Mouse (Mus musculus): Measurements from ENCODE around the gene Plvap. TPM values are rescaled to one million over a fixed set of nuclear protein-coding genes. Genes with fewer than 3 reads are reported as not detected.

Gene Plvap
- polyA plus RNA-seq, 1 experiment from 2014 or later: 59.0 TPM

DNA sequence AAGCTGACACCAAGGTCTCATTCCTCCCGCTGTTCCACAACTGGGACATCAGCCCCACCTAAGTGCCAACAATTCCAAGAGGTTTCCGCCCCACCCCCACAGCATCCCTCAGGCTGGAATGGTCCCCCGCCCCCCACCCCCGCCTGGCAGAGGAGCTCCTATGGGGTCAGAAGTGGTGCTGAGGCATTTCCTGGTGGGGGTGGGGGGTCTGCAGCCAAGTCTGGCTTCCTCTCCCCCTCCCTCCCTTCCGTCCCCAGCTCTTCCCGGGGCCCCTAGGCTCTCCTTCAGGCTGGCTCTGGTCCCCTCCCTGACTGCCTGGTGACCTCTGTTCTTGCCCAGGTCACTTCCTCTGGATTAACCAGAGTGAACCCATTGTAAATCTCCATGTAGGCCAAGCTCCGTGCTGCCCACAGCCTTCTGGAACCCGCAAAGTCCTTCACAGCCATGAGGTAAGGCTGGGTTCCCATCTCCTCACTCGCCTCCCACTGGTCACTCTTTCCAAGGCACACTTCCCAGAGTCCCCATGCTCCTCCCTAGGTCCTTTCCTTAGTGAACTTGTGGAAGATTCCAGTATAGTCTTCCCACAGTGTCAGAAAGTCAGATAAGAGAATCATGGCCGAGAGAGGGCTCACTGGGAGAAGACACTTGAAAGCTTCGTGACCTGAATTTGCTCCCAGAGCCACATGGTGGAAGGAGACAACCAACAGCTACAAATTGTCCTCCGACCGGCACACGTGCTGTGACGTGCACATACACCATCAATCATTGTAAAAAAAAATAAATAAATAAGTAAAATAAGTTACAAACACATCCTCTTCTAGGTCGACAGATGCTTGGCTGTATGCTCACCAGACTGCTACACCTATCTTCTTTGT, 12.5 kb downstream of the Plvap start:
- Histone ChIP-seq H3K4me2 (ENCODE audit: low read depth, low read length) (no peak overlapping the region), H3K4me1 (ENCODE audit: control insufficient read depth, insufficient read depth, low read length) (peaks cover 23% of the 10 kb centered on the region), H3K27ac (replicated peaks; ENCODE audit: low read depth, low read length) (no peak overlapping the region), H3K36me3 (ENCODE audit: control insufficient read depth, insufficient read depth, low read length) (0 out of 2 replicates have a peak, but pooled peaks cover 5% of the 10 kb centered on the region), H3K9me3 (ENCODE audit: control insufficient read depth, low read length) (no peaks in the 10 kb centered on the region), H3K27me3 (replicated peaks; ENCODE audit: control insufficient read depth, insufficient read depth, low read length) (no peaks in the 10 kb centered on the region), H3K9ac (ENCODE audit: low read depth, low read length) (no peak overlapping the region), H3K4me3 (ENCODE audit: low read depth, low read length) (no peak overlapping the region)
- 39% methylated on average over 13 of the region's 16 CpGs for WGBS
- ATAC-seq (ENCODE audit: low read depth): 0 out of 2 replicates have a peak, but pooled peaks have one; percentile 10
- peak; percentile 32 for DNase-seq (ENCODE audit: low spot score)

DNA sequence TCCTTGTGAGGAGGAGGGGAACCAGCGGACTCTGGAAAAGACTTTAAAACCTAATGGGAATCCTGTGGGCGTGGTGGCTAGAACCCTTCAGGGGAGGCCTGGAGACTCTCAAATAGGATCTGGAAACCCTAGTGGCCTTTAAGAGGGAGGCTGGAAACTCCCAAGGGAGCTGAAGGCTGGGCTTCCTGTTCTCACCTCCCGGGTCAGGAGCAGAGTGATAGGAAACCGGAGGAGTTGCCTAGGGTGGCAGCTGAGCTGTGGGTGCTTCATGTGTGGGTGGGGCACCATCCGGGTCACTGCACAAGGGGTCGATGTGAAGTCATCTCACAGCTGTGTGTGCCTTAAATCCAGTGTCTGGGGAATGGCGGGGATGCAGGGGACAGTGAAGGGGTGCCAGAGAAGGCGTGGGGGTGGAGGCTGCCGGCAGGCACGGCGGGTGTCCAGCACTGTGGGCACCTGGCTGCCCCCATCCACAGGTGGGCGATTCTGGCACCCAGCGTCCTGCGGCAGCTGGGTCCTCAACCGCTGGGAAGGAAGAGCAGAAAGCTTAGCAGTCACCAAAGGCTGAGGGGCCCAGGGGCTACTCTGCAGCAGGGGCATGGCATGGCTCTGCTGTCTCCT, 13.6 kb downstream of the Plvap start:
- Histone ChIP-seq H3K27ac (replicated peaks; ENCODE audit: low read depth, low read length) (no peak overlapping the region), H3K4me3 (ENCODE audit: low read depth, low read length) (no peak overlapping the region), H3K36me3 (ENCODE audit: control insufficient read depth, insufficient read depth, low read length) (peaks cover 13% of the 10 kb centered on the region), H3K4me1 (ENCODE audit: control insufficient read depth, insufficient read depth, low read length) (peaks cover 23% of the 10 kb centered on the region), H3K9me3 (ENCODE audit: control insufficient read depth, low read length) (no peaks in the 10 kb centered on the region), H3K4me2 (ENCODE audit: low read depth, low read length) (no peak overlapping the region), H3K27me3 (replicated peaks; ENCODE audit: control insufficient read depth, insufficient read depth, low read length) (no peaks in the 10 kb centered on the region), H3K9ac (ENCODE audit: low read depth, low read length) (peak overlapping the region; percentile 45)
- WGBS: 25% methylated on average over 14 of the region's 15 CpGs
- DNase-seq (ENCODE audit: low spot score) (peak; percentile 48), ATAC-seq (ENCODE audit: low read depth) (no peak)

DNA sequence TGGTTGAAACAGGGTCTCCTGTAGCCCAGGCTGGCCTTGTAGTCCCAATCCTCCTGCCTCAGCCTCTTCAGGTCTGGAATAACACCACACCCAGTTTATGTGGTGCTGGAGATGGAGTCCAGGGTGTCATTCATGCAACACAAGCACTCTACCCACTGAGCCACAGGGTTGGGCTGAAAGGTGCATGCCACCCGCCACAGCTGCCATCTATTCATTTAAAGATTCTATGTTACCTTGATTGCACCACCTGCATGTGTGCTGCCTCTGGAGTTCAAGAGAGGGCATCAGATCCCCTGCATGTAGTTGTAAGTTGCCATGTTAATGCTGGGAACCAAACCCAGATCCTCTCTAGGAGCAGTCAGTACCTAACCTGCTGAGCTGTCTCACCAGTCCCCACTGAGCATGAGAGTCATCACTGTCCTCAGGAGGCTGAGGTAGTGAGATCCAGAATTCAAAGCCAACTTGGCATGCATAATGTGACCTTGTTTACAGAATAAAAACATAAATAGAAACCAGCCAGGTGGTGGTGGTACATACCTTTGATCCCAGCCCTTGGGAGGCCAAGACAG, 14.4 kb downstream of the Plvap start:
- H3K4me1 ChIP-seq (ENCODE audit: control insufficient read depth, insufficient read depth, low read length): peaks cover 23% of the 10 kb centered on the region
- DNase-seq (ENCODE audit: low spot score): no peak
- no peak overlapping the region for H3K4me2 ChIP-seq (ENCODE audit: low read depth, low read length)
- H3K9me3 ChIP-seq (ENCODE audit: control insufficient read depth, low read length): no peaks in the 10 kb centered on the region
- no peak for ATAC-seq (ENCODE audit: low read depth)
- no peaks in the 10 kb centered on the region for H3K27me3 ChIP-seq (replicated peaks; ENCODE audit: control insufficient read depth, insufficient read depth, low read length)
- no peak overlapping the region for H3K4me3 ChIP-seq (ENCODE audit: low read depth, low read length)
- H3K9ac ChIP-seq (ENCODE audit: low read depth, low read length): no peak overlapping the region; the same call in 1 of the 2 replicates
- WGBS: 82% methylated on average over 1 of the region's 1 CpGs
- no peak overlapping the region for H3K27ac ChIP-seq (replicated peaks; ENCODE audit: low read depth, low read length)
- H3K36me3 ChIP-seq (ENCODE audit: control insufficient read depth, insufficient read depth, low read length): peaks cover 21% of the 10 kb centered on the region

DNA sequence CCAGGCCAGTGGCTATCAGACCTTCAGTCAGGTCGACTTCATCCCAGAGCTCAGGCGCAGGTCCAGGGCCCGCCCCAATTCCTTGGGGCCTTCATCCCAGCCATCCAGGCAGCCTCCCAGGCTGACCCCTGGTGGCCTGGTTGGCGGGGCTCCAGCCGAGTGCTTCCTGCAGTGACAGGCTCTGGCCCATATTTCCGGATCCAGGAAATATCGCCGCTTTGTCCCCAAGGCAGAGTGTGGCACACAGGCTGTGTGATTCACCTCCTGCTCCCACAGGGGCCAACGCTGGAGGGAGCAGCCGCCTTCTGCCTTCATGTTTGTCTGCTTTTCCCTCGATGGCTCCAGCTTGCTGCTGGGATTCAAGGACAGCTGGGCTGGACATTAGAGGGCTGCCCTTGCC, 15.1 kb downstream of the Plvap start:
- H3K27ac ChIP-seq (replicated peaks; ENCODE audit: low read depth, low read length): no peak overlapping the region
- peaks cover 28% of the 10 kb centered on the region for H3K36me3 ChIP-seq (ENCODE audit: control insufficient read depth, insufficient read depth, low read length)
- H3K27me3 ChIP-seq (replicated peaks; ENCODE audit: control insufficient read depth, insufficient read depth, low read length): no peaks in the 10 kb centered on the region
- DNase-seq (ENCODE audit: low spot score) (peak; percentile 48), ATAC-seq (ENCODE audit: low read depth) (no peak)
- H3K4me2 ChIP-seq (ENCODE audit: low read depth, low read length): no peak overlapping the region
- peaks cover 23% of the 10 kb centered on the region for H3K4me1 ChIP-seq (ENCODE audit: control insufficient read depth, insufficient read depth, low read length)
- H3K9ac ChIP-seq (ENCODE audit: low read depth, low read length): no peak overlapping the region
- no peak overlapping the region for H3K4me3 ChIP-seq (ENCODE audit: low read depth, low read length)
- H3K9me3 ChIP-seq (ENCODE audit: control insufficient read depth, low read length): no peaks in the 10 kb centered on the region
- WGBS: 31% methylated on average over 10 of the region's 11 CpGs

DNA sequence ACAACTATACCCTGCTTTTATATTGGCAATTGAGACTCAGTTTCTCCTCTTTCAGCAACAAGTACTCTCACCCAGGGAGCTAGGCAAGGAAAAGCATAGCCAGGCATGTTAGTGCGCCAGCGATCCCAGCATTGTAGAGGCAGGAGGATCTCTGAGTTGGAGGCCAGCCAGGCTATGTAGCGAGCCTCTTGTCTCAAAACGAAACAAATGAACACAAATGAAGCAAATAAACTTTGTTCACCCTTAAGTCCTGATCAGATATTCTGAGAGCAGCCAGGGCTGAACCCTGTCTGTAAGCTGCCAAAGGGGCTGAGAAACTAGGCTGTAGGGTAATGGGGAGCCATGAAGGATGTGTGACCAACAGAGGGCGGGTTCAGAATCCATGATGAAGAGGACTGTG, 15.7 kb downstream of the Plvap start:
- DNase-seq (ENCODE audit: low spot score) (no peak), ATAC-seq (ENCODE audit: low read depth) (no peak)
- Histone ChIP-seq H3K9me3 (ENCODE audit: control insufficient read depth, low read length) (no peaks in the 10 kb centered on the region), H3K27me3 (replicated peaks; ENCODE audit: control insufficient read depth, insufficient read depth, low read length) (no peaks in the 10 kb centered on the region), H3K36me3 (ENCODE audit: control insufficient read depth, insufficient read depth, low read length) (peaks cover 34% of the 10 kb centered on the region), H3K4me2 (ENCODE audit: low read depth, low read length) (no peak overlapping the region), H3K4me3 (ENCODE audit: low read depth, low read length) (no peak overlapping the region), H3K4me1 (ENCODE audit: control insufficient read depth, insufficient read depth, low read length) (peaks cover 23% of the 10 kb centered on the region), H3K9ac (ENCODE audit: low read depth, low read length) (peak overlapping the region; percentile 30; the same call in 1 of the 2 replicates), H3K27ac (replicated peaks; ENCODE audit: low read depth, low read length) (peak overlapping the region; percentile 55; the same call in 1 of the 2 replicates)
- 90% methylated on average over 5 of the region's 5 CpGs for WGBS

DNA sequence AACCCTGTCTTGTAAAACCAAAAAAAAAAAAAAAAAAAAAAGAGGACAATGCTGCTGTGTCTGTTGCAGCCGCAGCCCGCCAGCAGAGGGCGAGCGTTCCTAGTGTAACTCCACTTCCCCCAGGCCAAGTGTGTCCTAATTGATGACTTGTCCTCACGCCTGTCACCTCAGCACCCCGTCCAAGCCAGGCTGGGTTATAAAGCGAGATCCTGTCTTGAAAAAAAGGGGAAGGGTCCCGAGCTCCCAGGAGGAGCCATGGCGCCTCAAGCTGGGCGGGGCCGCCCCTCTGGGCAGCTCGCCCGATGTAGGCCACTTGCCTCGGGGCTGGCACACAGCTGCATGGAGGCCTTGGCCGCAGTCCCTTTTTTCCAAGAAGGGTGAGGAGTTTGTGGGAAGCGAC, 16.5 kb downstream of the Plvap start:
- Histone ChIP-seq H3K4me3 (ENCODE audit: low read depth, low read length) (no peak overlapping the region), H3K27ac (replicated peaks; ENCODE audit: low read depth, low read length) (0 out of 2 replicates have a peak overlapping the region, but pooled peaks have one; percentile 39), H3K9me3 (ENCODE audit: control insufficient read depth, low read length) (no peaks in the 10 kb centered on the region), H3K27me3 (replicated peaks; ENCODE audit: control insufficient read depth, insufficient read depth, low read length) (no peaks in the 10 kb centered on the region), H3K36me3 (ENCODE audit: control insufficient read depth, insufficient read depth, low read length) (peaks cover 37% of the 10 kb centered on the region), H3K4me1 (ENCODE audit: control insufficient read depth, insufficient read depth, low read length) (peaks cover 23% of the 10 kb centered on the region), H3K9ac (ENCODE audit: low read depth, low read length) (peak overlapping the region; percentile 37; the same call in 1 of the 2 replicates), H3K4me2 (ENCODE audit: low read depth, low read length) (0 out of 2 replicates have a peak overlapping the region, but pooled peaks have one; percentile 34)
- DNase-seq (ENCODE audit: low spot score): peak; percentile 91
- ATAC-seq (ENCODE audit: low read depth): peak; percentile 59
- WGBS: 23% methylated on average over 15 of the region's 16 CpGs

DNA sequence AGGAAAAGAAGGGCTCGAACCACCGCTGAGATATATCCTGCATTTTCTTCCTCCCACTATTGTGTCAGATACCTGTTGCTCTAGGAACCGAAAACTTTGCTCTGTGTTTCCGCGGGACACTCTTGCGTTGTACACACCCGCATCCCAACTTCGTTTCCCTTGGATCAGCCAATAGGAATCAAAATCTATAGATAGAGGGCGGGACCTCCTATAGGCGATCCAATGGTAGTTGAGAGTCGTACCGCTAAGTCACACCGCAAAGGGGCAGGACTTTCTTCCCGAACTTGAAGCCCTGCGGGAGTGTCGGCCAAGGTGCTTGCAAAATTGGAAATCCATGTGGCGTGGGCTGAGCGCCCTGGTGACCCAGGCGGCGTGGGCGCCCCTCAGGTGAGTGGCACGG, 23.1 kb downstream of the Plvap start:
- H3K27me3 ChIP-seq (replicated peaks; ENCODE audit: control insufficient read depth, insufficient read depth, low read length): no peaks in the 10 kb centered on the region
- 0% methylated on average over 16 of the region's 22 CpGs for WGBS
- ATAC-seq (ENCODE audit: low read depth): peak; percentile 92

DNA sequence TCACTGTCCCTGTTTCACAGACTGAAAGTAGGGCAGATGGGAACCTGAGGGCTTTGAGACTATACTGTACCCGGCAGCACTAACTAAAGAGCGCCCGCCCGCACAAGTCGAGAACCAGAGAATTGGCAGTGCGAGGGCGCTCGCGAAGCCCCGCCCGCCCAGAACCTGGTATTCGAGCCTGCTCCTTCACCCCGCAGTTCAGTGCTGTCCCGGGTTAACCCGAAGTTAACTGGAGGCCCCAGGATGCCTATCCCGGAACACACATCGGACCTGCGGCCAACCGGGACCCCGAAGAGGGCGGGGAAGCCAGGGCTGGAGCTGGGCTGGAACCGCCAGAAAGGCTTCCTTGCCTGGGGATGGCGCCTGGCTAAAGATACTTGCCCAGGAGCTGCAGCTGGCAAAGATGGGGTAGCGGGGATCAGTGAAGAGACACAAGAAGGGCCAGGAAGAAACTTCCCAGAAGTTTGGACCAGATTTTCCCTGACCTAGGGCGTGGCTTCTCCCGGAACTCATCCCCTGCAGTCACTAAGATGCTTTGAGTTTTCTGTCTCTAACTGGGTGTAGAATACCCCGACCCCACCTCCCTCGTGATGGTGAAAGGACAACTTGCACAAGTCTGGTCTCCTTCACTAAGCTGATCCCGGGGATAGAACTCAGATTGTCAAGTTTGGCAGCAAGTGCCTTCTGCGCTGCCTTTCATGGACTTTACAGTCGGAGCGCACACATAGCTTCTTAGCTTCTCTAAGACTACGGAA, 23.7 kb downstream of the Plvap start, which contains the start of gene Gtpbp3:
Gtpbp3 (plus strand) TSS at position 413 of the 755 bp plus-strand sequence.
- peak within 1 kb of the TSS; percentile 79 for H3K9ac ChIP-seq (ENCODE audit: low read depth, low read length)
- ATAC-seq (ENCODE audit: low read depth) (peak; percentile 66), DNase-seq (ENCODE audit: low spot score) (peak; percentile 93)
- WGBS: under 1% methylated on average over 23 of the region's 33 CpGs
- peak within 1 kb of the TSS; percentile 89 for H3K27ac ChIP-seq (replicated peaks; ENCODE audit: low read depth, low read length)
- H3K36me3 ChIP-seq (ENCODE audit: control insufficient read depth, insufficient read depth, low read length): peaks cover 31% of the 10 kb centered on the region
- peak within 1 kb of the TSS; percentile 78 for H3K4me3 ChIP-seq (ENCODE audit: low read depth, low read length)
- H3K27me3 ChIP-seq (replicated peaks; ENCODE audit: control insufficient read depth, insufficient read depth, low read length): no peaks in the 10 kb centered on the region
- no peaks in the 10 kb centered on the region for H3K9me3 ChIP-seq (ENCODE audit: control insufficient read depth, low read length)
- H3K4me2 ChIP-seq (ENCODE audit: low read depth, low read length): peak within 1 kb of the TSS; percentile 99
- peaks cover 16% of the 10 kb centered on the region for H3K4me1 ChIP-seq (ENCODE audit: control insufficient read depth, insufficient read depth, low read length)

More for the DNA sequence above, 23.1 kb downstream of the Plvap start:
- DNase-seq (ENCODE audit: low spot score): peak; percentile 96
- Histone ChIP-seq H3K9ac (ENCODE audit: low read depth, low read length) (peak overlapping the region; percentile 79), H3K9me3 (ENCODE audit: control insufficient read depth, low read length) (no peaks in the 10 kb centered on the region), H3K4me2 (ENCODE audit: low read depth, low read length) (peak overlapping the region; percentile 99), H3K4me1 (ENCODE audit: control insufficient read depth, insufficient read depth, low read length) (peaks cover 16% of the 10 kb centered on the region), H3K27ac (replicated peaks; ENCODE audit: low read depth, low read length) (peak overlapping the region; percentile 89; the same call in 1 of the 2 replicates), H3K36me3 (ENCODE audit: control insufficient read depth, insufficient read depth, low read length) (peaks cover 36% of the 10 kb centered on the region), H3K4me3 (ENCODE audit: low read depth, low read length) (peak overlapping the region; percentile 78)

All from embryonic facial prominence, embryonic 14.5 days (tissue).